Mouse (Mus musculus) heart, adult 2 months (tissue): Measurements from ENCODE around the gene Vwa8.

Experiments
- CTCF ChIP-seq: fragments of 200-600 bp; IDR thresholded peaks from 2 replicates; pipeline ENCODE4 v1.8.1; 2022; ENCODE audit warnings: antibody characterized with exemption, mild to moderate bottlenecking, moderate library complexity
- EP300 ChIP-seq: fragments of 200-500 bp; IDR thresholded peaks from 2 replicates; pipeline ENCODE4 v1.6.1; 2011; ENCODE audit warnings: low read depth, low read length, control low read depth; ENCODE audit not compliant: insufficient read depth
- POLR2A ChIP-seq: fragments of 200-500 bp; IDR thresholded peaks from 2 replicates; pipeline ENCODE4 v1.6.1; 2011; ENCODE audit warnings: mild to moderate bottlenecking, low read depth, low read length, control low read depth; ENCODE audit not compliant: insufficient read depth

- TF ChIP-seq CTCF (no peak), POLR2A (no peak), EP300 (no peak)
These were observed 363.6 kb downstream of the Vwa8 start for GRCm38 (mm10) chr14:79212380-79212991.
